Mouse (Mus musculus) neural tube, embryonic 12.5 days (tissue): ENCODE measurements at regions not wholly inside any gene's neighbourhood (a gene's known extent, or its start where the extent isn't known, plus 50 kb on each side); places are given as distances from the start of the nearest gene placed in this dataset.

Experiments
- ATAC-seq: fragments of 200-750 bp; cut with Nextera tagmentation; 2 replicates; pipeline ENCODE4 v1.8.0; 2017; ENCODE audit warnings: low read depth, mild to moderate bottlenecking, moderate TSS enrichment, moderate library complexity; ENCODE audit not compliant: low FRiP score
- H3K27ac ChIP-seq: fragments of 300-500 bp; sonication (generic); 2 replicates; pipeline ENCODE4 v1.5.1; 2016
- H3K27me3 ChIP-seq: fragments of 300-500 bp; sonication (generic); replicated peaks from 2 replicates; pipeline ENCODE4 v1.6.1; 2016; ENCODE audit warnings: mild to moderate bottlenecking
- H3K36me3 ChIP-seq: fragments of 300-500 bp; sonication (generic); 2 replicates; pipeline ENCODE4 v1.6.1; 2016; ENCODE audit warnings: mild to moderate bottlenecking
- H3K4me1 ChIP-seq: fragments of 300-500 bp; sonication (generic); 2 replicates; pipeline ENCODE4 v1.6.1; 2016
- H3K4me2 ChIP-seq: fragments of 300-500 bp; sonication (generic); replicated peaks from 2 replicates; pipeline ENCODE4 v1.6.1; 2016; ENCODE audit warnings: mild to moderate bottlenecking
- H3K4me3 ChIP-seq: fragments of 300-500 bp; sonication (generic); 2 replicates; pipeline ENCODE4 v1.5.1; 2016
- H3K9ac ChIP-seq: fragments of 300-500 bp; sonication (generic); 2 replicates; pipeline ENCODE4 v1.6.1; 2016; ENCODE audit warnings: mild to moderate bottlenecking
- H3K9me3 ChIP-seq: fragments of 300-500 bp; sonication (generic); 2 replicates; pipeline ENCODE4 v1.6.1; 2016; ENCODE audit warnings: mild to moderate bottlenecking
- WGBS: fragments of 180-500 bp; shearing (Covaris S2); methylation state at CpG from one replicate; pipeline ENCODE4 v1.1.7; 2016; 5-methylcytosine and 5-hydroxymethylcytosine counted together

- peaks cover 5% of the 10 kb centered on the region; the same call in 1 of the 2 replicates for H3K4me1 ChIP-seq
- WGBS = 45% methylated on average over 5 of the region's 5 CpGs
- H3K9me3 ChIP-seq = peaks cover 4% of the 10 kb centered on the region; the same call in 1 of the 2 replicates
- H3K4me2 ChIP-seq = no peak overlapping the region
- no peaks in the 10 kb centered on the region for H3K27me3 ChIP-seq
- peak; percentile 58; the same call in 1 of the 2 replicates for ATAC-seq
- no peaks in the 10 kb centered on the region for H3K36me3 ChIP-seq
- H3K27ac ChIP-seq = no peak overlapping the region
- H3K4me3 ChIP-seq = no peak overlapping the region
- no peak overlapping the region for H3K9ac ChIP-seq
Measured at GRCm38 (mm10) chr8:31314692-31315358, 2113.7 kb upstream of the 5930422O12Rik start.

GRCm38 (mm10) chr8:31315359-31315705 is 2113.2 kb upstream of the 5930422O12Rik start:
- peaks cover 4% of the 10 kb centered on the region; the same call in 1 of the 2 replicates for H3K9me3 ChIP-seq
- H3K4me2 ChIP-seq = no peak overlapping the region
- peaks cover 5% of the 10 kb centered on the region; the same call in 1 of the 2 replicates for H3K4me1 ChIP-seq
- WGBS = 52% methylated on average over 8 of the region's 8 CpGs
- H3K27me3 ChIP-seq = no peaks in the 10 kb centered on the region
- H3K4me3 ChIP-seq = no peak overlapping the region
- no peak overlapping the region for H3K27ac ChIP-seq
- 0 out of 2 replicates have a peak, but pooled peaks have one; percentile 29 for ATAC-seq
- no peak overlapping the region for H3K9ac ChIP-seq
- no peaks in the 10 kb centered on the region for H3K36me3 ChIP-seq

- Histone ChIP-seq H3K9me3 (no peaks in the 10 kb centered on the region), H3K4me3 (no peak overlapping the region), H3K36me3 (no peaks in the 10 kb centered on the region), H3K4me2 (no peak overlapping the region), H3K4me1 (no peaks in the 10 kb centered on the region), H3K27me3 (no peaks in the 10 kb centered on the region), H3K27ac (no peak overlapping the region), H3K9ac (no peak overlapping the region)
- no peak for ATAC-seq
- WGBS = 91% methylated on average over 7 of the region's 7 CpGs
Measured at GRCm38 (mm10) chr8:31333545-31334297, 2094.8 kb upstream of the 5930422O12Rik start.

- no peak overlapping the region for H3K27ac ChIP-seq
- H3K4me2 ChIP-seq = no peak overlapping the region
- no peaks in the 10 kb centered on the region for H3K9me3 ChIP-seq
- WGBS = 87% methylated on average over 4 of the region's 4 CpGs
- no peaks in the 10 kb centered on the region for H3K4me1 ChIP-seq
- H3K9ac ChIP-seq = no peak overlapping the region
- H3K27me3 ChIP-seq = no peaks in the 10 kb centered on the region
- ATAC-seq = no peak
- no peaks in the 10 kb centered on the region for H3K36me3 ChIP-seq
- H3K4me3 ChIP-seq = no peak overlapping the region
Measured at GRCm38 (mm10) chr8:31348504-31348903, 2080.0 kb upstream of the 5930422O12Rik start.

GRCm38 (mm10) chr8:31369636-31370035 is 2058.9 kb upstream of the 5930422O12Rik start:
- ATAC-seq = no peak
- no peak overlapping the region for H3K9ac ChIP-seq
- H3K4me1 ChIP-seq = no peaks in the 10 kb centered on the region
- no peak overlapping the region for H3K4me3 ChIP-seq
- H3K27ac ChIP-seq = no peak overlapping the region
- H3K4me2 ChIP-seq = no peak overlapping the region
- H3K27me3 ChIP-seq = no peaks in the 10 kb centered on the region
- WGBS = 31% methylated on average over 5 of the region's 5 CpGs
- H3K9me3 ChIP-seq = no peaks in the 10 kb centered on the region
- no peaks in the 10 kb centered on the region for H3K36me3 ChIP-seq

GRCm38 (mm10) chr8:31370137-31371010 is 2058.1 kb upstream of the 5930422O12Rik start:
- Histone ChIP-seq H3K27ac (no peak overlapping the region), H3K4me3 (no peak overlapping the region), H3K9me3 (no peaks in the 10 kb centered on the region), H3K27me3 (no peaks in the 10 kb centered on the region), H3K4me2 (no peak overlapping the region), H3K36me3 (no peaks in the 10 kb centered on the region), H3K4me1 (no peaks in the 10 kb centered on the region), H3K9ac (no peak overlapping the region)
- 59% methylated on average over 3 of the region's 3 CpGs for WGBS
- no peak for ATAC-seq

- ATAC-seq = no peak
- WGBS = 54% methylated on average over 5 of the region's 5 CpGs
Measured at GRCm38 (mm10) chr8:31371656-31372055, 2056.9 kb upstream of the 5930422O12Rik start.

GRCm38 (mm10) chr8:31372397-31372796 is 2056.1 kb upstream of the 5930422O12Rik start:
- no peak overlapping the region for H3K4me3 ChIP-seq
- ATAC-seq = no peak
- 69% methylated on average over 2 of the region's 2 CpGs for WGBS
- H3K36me3 ChIP-seq = no peaks in the 10 kb centered on the region
- H3K27me3 ChIP-seq = no peaks in the 10 kb centered on the region
- H3K9ac ChIP-seq = no peak overlapping the region
- H3K27ac ChIP-seq = no peak overlapping the region
- no peaks in the 10 kb centered on the region for H3K9me3 ChIP-seq
- no peaks in the 10 kb centered on the region for H3K4me1 ChIP-seq
- H3K4me2 ChIP-seq = no peak overlapping the region

More at GRCm38 (mm10) chr8:31371656-31372055, 2056.9 kb upstream of the 5930422O12Rik start:
- H3K27me3 ChIP-seq = no peaks in the 10 kb centered on the region
- H3K4me3 ChIP-seq = no peak overlapping the region
- no peaks in the 10 kb centered on the region for H3K9me3 ChIP-seq
- no peaks in the 10 kb centered on the region for H3K4me1 ChIP-seq
- no peaks in the 10 kb centered on the region for H3K36me3 ChIP-seq
- no peak overlapping the region for H3K4me2 ChIP-seq
- H3K9ac ChIP-seq = no peak overlapping the region
- H3K27ac ChIP-seq = no peak overlapping the region

GRCm38 (mm10) chr8:31373140-31373787 is 2055.2 kb upstream of the 5930422O12Rik start:
- Histone ChIP-seq H3K4me1 (no peaks in the 10 kb centered on the region), H3K4me2 (no peak overlapping the region), H3K9me3 (no peaks in the 10 kb centered on the region), H3K36me3 (no peaks in the 10 kb centered on the region), H3K27ac (no peak overlapping the region), H3K4me3 (no peak overlapping the region), H3K9ac (no peak overlapping the region), H3K27me3 (no peaks in the 10 kb centered on the region)
- ATAC-seq = no peak
- WGBS = 84% methylated on average over 6 of the region's 6 CpGs

GRCm38 (mm10) chr8:31377698-31378334 is 2050.7 kb upstream of the 5930422O12Rik start:
- WGBS = 86% methylated on average over 2 of the region's 2 CpGs

GRCm38 (mm10) chr8:31404811-31405210 is 2023.7 kb upstream of the 5930422O12Rik start:
- Histone ChIP-seq H3K4me1 (no peaks in the 10 kb centered on the region), H3K4me2 (no peak overlapping the region), H3K27me3 (no peaks in the 10 kb centered on the region), H3K9ac (no peak overlapping the region), H3K36me3 (no peaks in the 10 kb centered on the region), H3K9me3 (no peaks in the 10 kb centered on the region), H3K4me3 (no peak overlapping the region), H3K27ac (no peak overlapping the region)
- no peak for ATAC-seq
- WGBS = 80% methylated on average over 3 of the region's 3 CpGs

More at GRCm38 (mm10) chr8:31377698-31378334, 2050.7 kb upstream of the 5930422O12Rik start:
- H3K27ac ChIP-seq = no peak overlapping the region
- H3K4me3 ChIP-seq = no peak overlapping the region
- H3K4me1 ChIP-seq = no peaks in the 10 kb centered on the region
- ATAC-seq = no peak
- H3K27me3 ChIP-seq = no peaks in the 10 kb centered on the region
- H3K36me3 ChIP-seq = no peaks in the 10 kb centered on the region
- no peak overlapping the region for H3K9ac ChIP-seq
- no peaks in the 10 kb centered on the region for H3K9me3 ChIP-seq
- no peak overlapping the region for H3K4me2 ChIP-seq
